Mouse (Mus musculus) ovary, postnatal 14 days (tissue): ENCODE measurements at regions not wholly inside any gene's neighbourhood (a gene's known extent, or its start where the extent isn't known, plus 50 kb on each side); places are given as distances from the start of the nearest gene placed in this dataset.

Experiments
- DNase-seq: peaks from one replicate; pipeline ENCODE4 v3.0.0; 2022; ENCODE audit warnings: low spot score

DNA sequence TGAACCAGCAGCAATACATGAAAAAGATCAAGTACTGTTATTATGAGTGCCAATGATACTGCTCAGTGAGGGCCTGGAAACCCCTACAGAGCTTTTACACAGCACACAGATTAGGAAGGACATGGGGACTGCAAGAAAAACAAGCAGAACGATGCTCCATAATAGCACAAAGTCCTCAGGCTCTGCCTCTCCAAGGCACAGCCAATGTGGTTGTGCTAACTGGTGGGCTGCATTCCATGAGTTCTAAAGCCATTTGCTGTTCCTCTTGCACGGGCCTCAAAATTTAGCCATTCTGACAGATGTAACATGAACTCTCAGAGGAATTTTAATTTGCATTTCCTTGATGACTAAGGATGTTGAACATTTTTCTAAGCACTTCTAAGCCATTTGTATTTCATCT lies 465.0 kb upstream of the Jag1 start:
- DNase-seq: no peak

- DNase-seq: no peak
Observed at GRCm38 (mm10) chr2:137575750-137576149, 459.3 kb upstream of the Jag1 start.

DNA sequence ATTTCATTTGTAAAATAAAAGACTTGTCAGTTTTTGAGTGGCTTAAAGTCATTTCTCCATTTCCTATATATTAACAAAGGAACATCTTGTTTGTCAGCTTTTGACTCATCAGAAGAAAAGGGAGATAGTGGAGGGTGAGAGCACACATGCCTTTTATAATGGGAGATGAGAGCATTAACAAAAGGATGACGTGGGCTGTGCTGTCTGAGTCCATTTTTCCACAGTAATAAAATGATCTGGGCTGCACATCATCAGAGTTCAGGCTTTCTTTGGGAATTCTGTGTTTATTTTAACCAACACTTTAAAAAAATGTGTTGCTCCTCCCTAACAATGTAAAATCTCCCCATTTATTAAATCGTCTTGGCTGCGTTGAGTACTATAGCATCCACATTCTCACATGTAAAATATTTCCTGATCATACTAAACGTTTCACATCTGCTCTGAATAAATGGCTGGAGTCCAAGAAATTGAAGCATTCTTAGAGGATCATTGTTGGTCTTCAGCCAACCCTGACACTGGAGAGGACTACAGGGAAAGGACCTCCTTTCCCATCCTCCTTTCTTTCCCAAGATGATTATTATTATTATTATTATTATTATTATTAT lies 458.5 kb upstream of the Jag1 start:
- no peak for DNase-seq

DNA sequence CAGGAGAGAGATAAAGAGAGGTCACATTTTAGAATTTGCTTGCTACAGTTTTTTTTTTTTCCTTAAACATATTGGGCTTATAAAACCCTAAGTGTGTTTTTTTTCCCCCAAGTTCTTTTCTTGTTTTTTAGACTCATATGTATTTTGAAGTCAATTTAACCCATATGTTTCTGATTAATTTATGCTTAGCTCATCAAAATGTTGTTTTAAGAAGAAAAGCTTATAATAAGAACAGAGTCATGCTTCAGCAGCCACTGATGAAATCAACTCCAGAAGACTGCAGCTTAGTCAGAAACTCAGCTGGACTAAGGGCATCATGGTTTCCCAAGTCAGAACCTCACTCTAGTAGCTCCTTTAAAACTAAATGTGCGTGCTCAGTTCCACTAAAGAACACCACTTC lies 454.7 kb upstream of the Jag1 start:
- DNase-seq: no peak

DNA sequence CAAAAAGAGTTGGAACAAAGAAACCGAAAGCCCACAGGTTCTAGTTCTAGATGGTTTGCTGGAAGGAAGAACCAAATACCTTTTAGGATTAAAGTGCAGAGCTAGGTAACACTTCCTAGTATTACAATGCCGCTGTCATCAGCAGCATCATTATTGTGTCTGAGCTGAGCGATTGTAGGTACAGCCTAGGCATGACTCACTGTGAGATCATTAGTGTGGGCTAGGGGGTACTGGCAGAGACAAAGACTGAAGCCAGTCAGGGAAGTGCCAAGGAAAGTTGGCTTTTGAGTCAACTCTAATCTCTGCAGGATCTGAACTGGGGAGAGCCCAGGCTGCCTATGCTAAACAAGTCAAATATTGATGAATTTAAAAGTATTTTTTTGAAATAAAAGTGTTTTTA lies 450.2 kb upstream of the Jag1 start:
- no peak for DNase-seq

DNA sequence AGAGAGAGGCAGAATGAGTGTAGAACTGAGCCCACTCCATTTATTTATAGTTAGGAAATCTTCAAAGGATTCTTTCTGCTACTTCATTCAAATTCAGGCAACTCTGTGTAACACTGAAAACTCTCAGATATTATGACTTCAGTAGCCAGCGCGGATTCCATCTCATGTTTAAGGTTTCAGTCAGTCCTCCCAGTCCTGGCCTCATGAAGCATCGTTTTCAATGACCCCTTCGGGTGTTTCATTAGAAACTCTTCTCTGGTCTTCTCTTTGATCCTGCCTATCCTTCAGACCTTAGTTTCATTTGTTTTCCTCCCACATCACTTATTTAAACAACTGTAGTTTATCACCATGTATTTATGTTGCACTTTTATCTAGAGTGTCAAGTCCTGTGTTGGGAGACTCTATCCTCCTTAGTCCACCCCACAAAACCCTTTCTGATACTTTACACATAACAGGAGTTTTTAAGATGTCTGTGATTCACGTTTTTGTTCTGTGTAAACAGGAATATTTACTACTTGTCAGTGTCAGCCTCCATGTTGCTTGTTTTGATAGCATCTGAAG lies 447.7 kb upstream of the Jag1 start:
- DNase-seq: no peak

DNA sequence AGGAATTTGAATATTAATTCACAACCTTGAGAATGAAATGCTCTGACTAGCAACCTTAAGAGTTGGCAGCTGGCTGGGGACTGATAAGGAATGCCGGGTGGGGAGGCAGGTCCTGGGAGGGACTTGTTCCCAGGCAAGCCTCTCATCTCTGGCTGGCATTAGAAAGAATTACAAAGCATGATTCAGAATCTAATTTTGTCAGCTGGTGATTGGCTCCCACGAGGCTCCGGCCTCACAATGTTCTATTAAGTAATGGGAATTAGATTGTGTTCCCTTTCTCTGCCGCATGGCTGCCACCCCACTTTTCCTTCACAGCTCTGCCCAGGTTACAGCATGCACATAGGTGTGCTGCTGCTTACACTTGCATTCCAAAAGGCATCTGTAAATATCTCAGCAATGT lies 443.9 kb upstream of the Jag1 start:
- no peak for DNase-seq

DNA sequence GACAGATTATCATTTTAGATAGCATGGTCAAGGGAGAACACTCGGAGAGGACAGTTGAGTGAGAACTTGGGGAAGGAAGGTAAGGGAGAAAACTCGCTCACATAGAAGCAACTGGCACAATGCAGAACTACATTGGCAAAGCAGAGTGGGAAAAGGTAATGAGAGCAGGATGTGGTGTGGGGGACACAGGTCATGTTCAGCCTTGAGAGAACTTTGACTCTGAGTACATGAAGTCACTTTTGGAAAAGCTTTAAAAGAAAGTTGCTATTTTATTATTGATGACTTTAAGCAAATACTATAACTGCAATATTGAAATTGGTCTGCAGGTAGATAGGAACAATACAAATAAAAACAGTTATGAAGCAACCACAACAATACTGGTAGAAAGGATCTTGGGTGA lies 437.4 kb upstream of the Jag1 start:
- DNase-seq: no peak

DNA sequence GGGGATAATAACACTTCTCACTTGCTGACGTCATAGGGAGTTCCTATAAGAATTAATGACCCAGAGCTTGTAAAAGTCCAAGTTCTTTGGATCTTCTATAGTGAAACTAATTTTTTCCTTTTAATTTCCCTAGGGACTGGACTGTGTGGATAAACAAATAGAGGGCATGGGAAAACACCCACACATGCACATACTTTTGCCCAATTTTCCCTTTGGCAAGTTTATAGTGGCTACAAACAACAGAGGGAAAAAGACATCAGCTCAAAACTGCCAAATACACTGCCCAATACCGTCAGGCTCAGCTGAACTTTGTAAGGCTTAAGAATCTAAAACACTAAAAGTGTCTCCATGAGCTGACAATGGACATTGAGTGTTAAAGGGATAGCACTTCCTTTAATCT lies 420.1 kb upstream of the Jag1 start:
- DNase-seq: no peak

DNA sequence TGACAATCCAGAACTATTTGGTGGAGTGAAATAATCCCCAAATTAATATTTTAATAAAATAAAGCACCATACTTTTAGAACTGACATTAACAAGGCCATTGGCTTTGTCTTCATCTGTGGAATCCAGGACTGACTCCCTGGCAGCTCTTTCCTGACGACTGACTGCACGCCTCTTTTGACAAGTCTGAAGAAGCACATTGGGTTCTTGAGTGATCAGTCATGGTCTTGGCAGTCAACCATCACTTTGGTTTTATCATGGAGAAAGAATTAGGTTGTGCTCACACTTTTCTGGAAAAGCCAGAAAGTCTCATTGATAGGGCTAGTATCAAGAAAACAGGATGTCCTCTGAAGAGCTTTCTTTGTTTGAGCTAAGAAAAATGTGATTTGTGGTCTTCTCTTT lies 399.8 kb upstream of the Jag1 start:
- no peak for DNase-seq

DNA sequence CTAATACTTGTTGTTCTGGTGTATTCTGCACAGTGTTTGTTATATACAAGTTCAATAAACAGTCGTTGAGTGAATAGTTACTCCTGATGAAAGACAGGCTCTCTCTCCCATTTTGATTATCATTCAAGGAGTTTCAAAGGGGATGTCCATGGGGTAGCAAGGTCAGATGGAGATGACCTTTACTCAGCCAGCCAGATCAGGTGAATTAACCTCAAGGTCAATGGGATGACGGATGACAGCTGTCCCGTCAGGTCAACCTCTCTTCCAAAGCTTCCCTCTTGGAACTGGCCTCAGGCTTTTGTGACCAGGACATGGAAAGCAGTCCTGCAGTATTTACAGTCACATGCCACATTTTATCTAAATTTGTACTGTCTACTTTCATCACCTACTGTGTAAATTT lies 398.6 kb upstream of the Jag1 start:
- no peak for DNase-seq

GRCm38 (mm10) chr2:137513895-137514506 lies 397.6 kb upstream of the Jag1 start:
- DNase-seq: no peak

- DNase-seq: no peak
Observed at GRCm38 (mm10) chr2:137510671-137511235, 394.3 kb upstream of the Jag1 start.

GRCm38 (mm10) chr2:137501236-137501635 lies 384.8 kb upstream of the Jag1 start:
- DNase-seq: no peak

- no peak for DNase-seq
Observed at GRCm38 (mm10) chr2:137497616-137498015, 381.2 kb upstream of the Jag1 start.

GRCm38 (mm10) chr2:137493600-137493999 lies 377.2 kb upstream of the Jag1 start:
- no peak for DNase-seq

DNA sequence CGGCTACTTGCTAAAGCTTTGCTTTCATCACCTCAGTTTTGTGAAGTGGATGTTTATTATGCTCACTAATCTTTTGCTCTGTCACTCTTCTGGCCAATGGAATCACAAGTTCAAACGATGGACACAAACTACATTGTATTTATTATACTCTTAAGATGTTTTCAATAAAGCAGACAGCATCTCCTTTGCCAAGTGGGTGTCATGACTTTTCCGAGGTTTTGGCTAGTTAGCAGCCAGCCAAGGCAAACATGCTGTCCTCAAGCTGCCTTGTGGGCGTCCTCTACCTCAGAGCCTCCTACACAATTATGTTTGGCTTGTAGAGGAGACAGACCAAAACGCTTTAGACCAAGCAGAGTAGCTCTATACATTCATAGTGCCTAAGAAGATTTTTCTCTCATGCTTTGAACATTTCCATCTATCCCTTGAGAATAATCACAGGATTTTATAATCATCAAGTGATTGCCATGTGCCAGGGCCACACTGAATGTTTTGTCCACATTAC lies 372.8 kb upstream of the Jag1 start:
- DNase-seq: no peak

- DNase-seq: no peak
Observed at GRCm38 (mm10) chr2:137468769-137469168, 352.3 kb upstream of the Jag1 start.

- no peak for DNase-seq
Observed at GRCm38 (mm10) chr2:137457061-137457753, 340.8 kb upstream of the Jag1 start.

DNA sequence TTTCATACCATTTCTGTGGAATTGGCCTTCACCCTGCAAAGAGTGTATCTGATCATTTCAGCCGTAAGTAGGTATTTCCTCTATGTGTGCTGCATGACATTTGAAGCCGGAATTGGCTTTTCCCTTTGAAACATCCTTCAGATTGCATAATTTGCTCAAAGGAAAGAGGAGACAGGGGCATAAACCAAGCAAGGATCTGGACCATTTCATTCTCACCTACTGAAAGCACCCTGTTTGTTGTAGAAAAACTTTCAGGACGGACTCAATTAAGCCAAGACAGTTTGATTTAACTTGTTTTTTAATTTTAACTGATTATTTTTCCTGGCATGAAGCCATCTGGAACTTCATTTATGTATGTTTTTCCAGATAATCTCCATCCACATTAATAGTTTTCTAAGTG lies 340.0 kb upstream of the Jag1 start:
- DNase-seq: no peak

DNA sequence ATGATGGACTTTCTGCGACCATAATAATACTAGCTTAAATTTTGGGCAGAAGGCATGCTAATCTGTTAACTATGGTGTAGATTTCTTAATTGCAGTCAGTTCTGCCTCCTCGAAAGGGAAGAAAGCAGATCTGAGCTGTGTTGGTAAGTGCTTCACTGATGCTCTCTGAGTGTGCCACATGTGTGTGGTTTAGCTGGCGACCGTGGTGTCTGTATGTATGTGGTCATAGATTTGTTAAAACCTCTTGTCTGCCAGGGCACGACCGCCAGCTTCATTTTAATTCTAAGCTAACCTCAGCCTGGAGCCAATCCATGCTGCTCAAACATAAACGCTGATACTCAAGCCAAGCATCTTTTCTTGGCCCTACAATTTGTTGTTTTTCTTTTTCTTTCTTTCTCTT lies 330.5 kb upstream of the Jag1 start:
- no peak for DNase-seq

GRCm38 (mm10) chr2:137437741-137438140 lies 321.3 kb upstream of the Jag1 start:
- DNase-seq: no peak

GRCm38 (mm10) chr2:137436161-137436560 lies 319.7 kb upstream of the Jag1 start:
- no peak for DNase-seq
